Mouse (Mus musculus): ENCODE measurements around the gene Tfip11. TPM values are rescaled to one million over a fixed set of nuclear protein-coding genes. Genes with fewer than 3 reads are reported as not detected.

The Tfip11 gene
- total and polyA plus RNA-seq, 3 experiments = 34.6 to 44.7 TPM; not detected in 1

DNA sequence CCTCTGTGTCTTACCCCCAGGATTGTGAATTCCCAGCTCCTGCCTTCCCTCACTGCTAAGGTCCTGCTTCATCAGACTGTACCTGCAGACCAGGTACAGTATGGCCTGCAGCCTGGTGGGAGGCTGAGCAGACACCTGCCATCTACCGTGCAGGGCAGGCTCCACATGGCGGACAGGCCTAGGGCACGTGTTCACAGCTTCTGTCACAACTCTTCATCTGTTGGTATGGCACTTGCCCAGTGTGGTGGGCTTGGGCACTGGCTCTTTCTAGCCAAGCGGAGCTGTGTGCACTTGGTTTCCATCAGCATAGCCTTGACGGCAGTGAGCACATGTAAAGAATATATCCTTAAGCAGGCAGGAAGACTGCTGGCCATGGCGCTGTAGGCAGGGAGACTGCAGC, 40.7 kb downstream of the Tfip11 start:
- no peak overlapping the region for H3K27ac ChIP-seq (ENCODE audit: control insufficient read depth, low read depth, low read length)
- no peak overlapping the region for H3K9ac ChIP-seq (ENCODE audit: control insufficient read depth, low read depth, low read length, poor library complexity, severe bottlenecking)
- H3K27me3 ChIP-seq (ENCODE audit: control insufficient read depth in 1 of 2, insufficient read depth in 2 of 2, low read length in 2 of 2) = no peaks in the 10 kb centered on the region
- no peak for DNase-seq (ENCODE audit: low read depth, low spot score)
- no peak overlapping the region for H3K4me3 ChIP-seq (ENCODE audit: control insufficient read depth in 1 of 2, insufficient read depth in 1 of 2, low read depth in 2 of 2, low read length in 2 of 2)
- no peak for TF ChIP-seq CTCF (IDR thresholded peaks at IDR 0.05 in 2 of 3, conservative IDR thresholded peaks at IDR 0.05 in 1 of 3; ENCODE audit: control insufficient read depth in 1 of 3, insufficient read depth in 1 of 3, low read depth in 2 of 3, low read length in 3 of 3, poor library complexity in 1 of 3, severe bottlenecking in 1 of 3)
- no peak for TF ChIP-seq MYB (IDR thresholded peaks at IDR 0.05; ENCODE audit: low read depth, low read length)
- no peak for TF ChIP-seq TBP (IDR thresholded peaks at IDR 0.05; ENCODE audit: low read depth, low read length)
- no peak for TF ChIP-seq SMC3 (IDR thresholded peaks at IDR 0.05; ENCODE audit: low read depth, low read length)
- H3K79me2 ChIP-seq (ENCODE audit: control insufficient read depth, insufficient read depth, low read length, poor library complexity) = no peaks in the 10 kb centered on the region
- H3K9me3 ChIP-seq (replicated peaks; ENCODE audit: insufficient read depth, low read length) = no peaks in the 10 kb centered on the region
- no peaks in the 10 kb centered on the region; a peak in 1 of 4 replicates for H3K36me3 ChIP-seq (ENCODE audit: control insufficient read depth in 1 of 2, insufficient read depth in 2 of 2, low read length in 2 of 2)
- H3K4me1 ChIP-seq (ENCODE audit: control insufficient read depth in 1 of 2, insufficient read depth in 2 of 2, low read length in 2 of 2) = no peaks in the 10 kb centered on the region

DNA sequence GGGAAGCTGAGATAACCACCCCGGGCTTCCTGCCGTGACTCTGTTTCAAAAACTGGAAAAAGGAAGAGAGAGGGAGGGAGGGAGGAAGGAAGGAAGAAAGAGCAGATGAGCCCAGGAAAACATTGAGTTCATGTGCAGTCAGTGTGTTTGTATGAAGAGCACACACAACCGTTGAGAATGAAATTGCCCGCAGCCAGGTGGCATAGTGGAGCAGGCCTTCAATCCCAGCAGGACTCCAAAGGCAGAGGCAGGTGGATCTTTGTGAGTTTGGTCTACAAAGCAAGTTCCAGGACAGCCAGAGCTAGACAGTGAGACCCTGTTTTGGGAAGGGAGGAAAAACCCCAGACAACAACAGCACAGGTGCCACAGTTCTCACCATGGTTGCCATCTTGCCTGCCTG, 41.2 kb downstream of the Tfip11 start:
- no peaks in the 10 kb centered on the region for H3K79me2 ChIP-seq (ENCODE audit: control insufficient read depth, insufficient read depth, low read length, poor library complexity)
- H3K9me3 ChIP-seq (replicated peaks; ENCODE audit: insufficient read depth, low read length) = no peaks in the 10 kb centered on the region
- H3K4me1 ChIP-seq (ENCODE audit: control insufficient read depth in 1 of 2, insufficient read depth in 2 of 2, low read length in 2 of 2) = no peaks in the 10 kb centered on the region
- TF ChIP-seq GATA1 (IDR thresholded peaks at IDR 0.05; ENCODE audit: low read depth, low read length) = no peak
- TF ChIP-seq NELFE (IDR thresholded peaks at IDR 0.05; ENCODE audit: low read depth, low read length) = no peak
- no peak for TF ChIP-seq ZKSCAN1 (IDR thresholded peaks at IDR 0.05; ENCODE audit: low read depth, low read length)
- TF ChIP-seq POLR2AphosphoS5 (IDR thresholded peaks at IDR 0.05; ENCODE audit: borderline replicate concordance, low read depth, low read length) = no peak
- no peak for TF ChIP-seq MAZ (IDR thresholded peaks at IDR 0.05; ENCODE audit: low read depth, low read length)
- TF ChIP-seq USF1 (IDR thresholded peaks at IDR 0.05; ENCODE audit: low read depth, low read length) = no peak
- no peak for TF ChIP-seq ZNF384 (IDR thresholded peaks at IDR 0.05; ENCODE audit: low read depth, low read length)
- TF ChIP-seq MEF2A (IDR thresholded peaks at IDR 0.05; ENCODE audit: extremely low read depth, insufficient replicate concordance, low read depth, low read length, poor library complexity, severe bottlenecking) = no peak
- TF ChIP-seq JUND (IDR thresholded peaks at IDR 0.05; ENCODE audit: low read depth, low read length) = no peak
- TF ChIP-seq ZMIZ1 (IDR thresholded peaks at IDR 0.05; ENCODE audit: low read depth, low read length) = no peak
- no peak for TF ChIP-seq HCFC1 (IDR thresholded peaks at IDR 0.05; ENCODE audit: low read depth, low read length)
- TF ChIP-seq KAT2A (conservative IDR thresholded peaks at IDR 0.05; ENCODE audit: low read depth, low read length) = no peak
- TF ChIP-seq TBP (IDR thresholded peaks at IDR 0.05; ENCODE audit: low read depth, low read length) = no peak
- no peak for TF ChIP-seq ELF1 (IDR thresholded peaks at IDR 0.05; ENCODE audit: low read depth, low read length)
- TF ChIP-seq GABPA (IDR thresholded peaks at IDR 0.05; ENCODE audit: low read depth, low read length) = no peak
- no peaks in the 10 kb centered on the region for H3K27me3 ChIP-seq (ENCODE audit: control insufficient read depth in 1 of 2, insufficient read depth in 2 of 2, low read length in 2 of 2)
- H3K27ac ChIP-seq (ENCODE audit: control insufficient read depth, low read depth, low read length) = no peak overlapping the region
- no peak for DNase-seq (ENCODE audit: low read depth, low spot score)
- no peaks in the 10 kb centered on the region; a peak in 1 of 4 replicates for H3K36me3 ChIP-seq (ENCODE audit: control insufficient read depth in 1 of 2, insufficient read depth in 2 of 2, low read length in 2 of 2)
- no peak overlapping the region for H3K4me3 ChIP-seq (ENCODE audit: control insufficient read depth in 1 of 2, insufficient read depth in 1 of 2, low read depth in 2 of 2, low read length in 2 of 2)
- no peak overlapping the region for H3K9ac ChIP-seq (ENCODE audit: control insufficient read depth, low read depth, low read length, poor library complexity, severe bottlenecking)
